Mouse (Mus musculus): ENCODE data around the gene Ccdc136. TPM values are rescaled to one million over a fixed set of nuclear protein-coding genes. Genes with fewer than 3 reads are reported as not detected.

Gene Ccdc136
- total and polyA plus RNA-seq, 3 experiments: 0.22 TPM; not detected in 2

- peaks cover 0 to 11% of the 10 kb centered on the region in 2 experiments; a peak in 2 of 4 replicates for H3K36me3 ChIP-seq (ENCODE audit: control insufficient read depth in 1 of 2, insufficient read depth in 2 of 2, low read length in 2 of 2)
- no peak overlapping the region for H3K4me3 ChIP-seq (ENCODE audit: control insufficient read depth in 1 of 2, insufficient read depth in 1 of 2, low read depth in 2 of 2, low read length in 2 of 2)
- H3K27ac ChIP-seq (ENCODE audit: control insufficient read depth, low read depth, low read length): no peak overlapping the region
- H3K79me2 ChIP-seq (ENCODE audit: control insufficient read depth, insufficient read depth, low read length, poor library complexity): no peaks in the 10 kb centered on the region
- no peaks in the 10 kb centered on the region for H3K9me3 ChIP-seq (replicated peaks; ENCODE audit: insufficient read depth, low read length)
- no peak for DNase-seq (ENCODE audit: low read depth, low spot score)
- no peaks in the 10 kb centered on the region for H3K27me3 ChIP-seq (ENCODE audit: control insufficient read depth in 1 of 2, insufficient read depth in 2 of 2, low read length in 2 of 2)
- no peak for TF ChIP-seq TCF12 (IDR thresholded peaks at IDR 0.05; ENCODE audit: low read depth, low read length)
- TF ChIP-seq RAD21 (IDR thresholded peaks at IDR 0.05; ENCODE audit: low read depth, low read length): no peak
- no peak for TF ChIP-seq MYC (IDR thresholded peaks at IDR 0.05; ENCODE audit: low read depth, low read length)
- no peak for TF ChIP-seq POLR2A (IDR thresholded peaks at IDR 0.05; ENCODE audit: control insufficient read depth in 1 of 2, insufficient read depth in 1 of 2, low read depth in 1 of 2, low read length in 2 of 2, poor library complexity in 1 of 2)
- TF ChIP-seq JUND (IDR thresholded peaks at IDR 0.05; ENCODE audit: low read depth, low read length): no peak
- TF ChIP-seq NRF1 (IDR thresholded peaks at IDR 0.05; ENCODE audit: insufficient read depth, low read depth, low read length, poor library complexity, severe bottlenecking): no peak
- TF ChIP-seq HCFC1 (IDR thresholded peaks at IDR 0.05; ENCODE audit: low read depth, low read length): no peak
- no peak for TF ChIP-seq MEF2A (IDR thresholded peaks at IDR 0.05; ENCODE audit: extremely low read depth, insufficient replicate concordance, low read depth, low read length, poor library complexity, severe bottlenecking)
- no peak for TF ChIP-seq GABPA (IDR thresholded peaks at IDR 0.05; ENCODE audit: low read depth, low read length)
- TF ChIP-seq GATA1 (IDR thresholded peaks at IDR 0.05; ENCODE audit: low read depth, low read length): no peak
- no peak for TF ChIP-seq RCOR1 (IDR thresholded peaks at IDR 0.05; ENCODE audit: low read depth, low read length)
- peaks cover 3 to 12% of the 10 kb centered on the region in 2 experiments for H3K4me1 ChIP-seq (ENCODE audit: control insufficient read depth in 1 of 2, insufficient read depth in 2 of 2, low read length in 2 of 2)
- H3K9ac ChIP-seq (ENCODE audit: control insufficient read depth, low read depth, low read length, poor library complexity, severe bottlenecking): no peak overlapping the region
Observed at GRCm38 (mm10) chr6:29379954-29380353, 16.2 kb upstream of the Ccdc136 start.

- no peak overlapping the region for H3K9ac ChIP-seq (ENCODE audit: control insufficient read depth, low read depth, low read length, poor library complexity, severe bottlenecking)
- peaks cover 0 to 13% of the 10 kb centered on the region in 2 experiments; a peak in 2 of 4 replicates for H3K36me3 ChIP-seq (ENCODE audit: control insufficient read depth in 1 of 2, insufficient read depth in 2 of 2, low read length in 2 of 2)
- DNase-seq (ENCODE audit: low read depth, low spot score): no peak
- no peak overlapping the region for H3K27ac ChIP-seq (ENCODE audit: control insufficient read depth, low read depth, low read length)
- peaks cover 3 to 14% of the 10 kb centered on the region in 2 experiments for H3K4me1 ChIP-seq (ENCODE audit: control insufficient read depth in 1 of 2, insufficient read depth in 2 of 2, low read length in 2 of 2)
- H3K79me2 ChIP-seq (ENCODE audit: control insufficient read depth, insufficient read depth, low read length, poor library complexity): no peaks in the 10 kb centered on the region
- TF ChIP-seq CHD2 (IDR thresholded peaks at IDR 0.05; ENCODE audit: low read length) (no peak), POLR2AphosphoS5 (IDR thresholded peaks at IDR 0.05; ENCODE audit: borderline replicate concordance, low read depth, low read length) (no peak), USF1 (IDR thresholded peaks at IDR 0.05; ENCODE audit: low read depth, low read length) (no peak), ZNF384 (IDR thresholded peaks at IDR 0.05; ENCODE audit: low read depth, low read length) (no peak), HCFC1 (IDR thresholded peaks at IDR 0.05; ENCODE audit: low read depth, low read length) (no peak), TAL1 (IDR thresholded peaks at IDR 0.05; ENCODE audit: low read length) (no peak), UBTF (IDR thresholded peaks at IDR 0.05; ENCODE audit: borderline replicate concordance, insufficient read depth, low read depth, low read length) (no peak), GABPA (IDR thresholded peaks at IDR 0.05; ENCODE audit: low read depth, low read length) (no peak), BHLHE40 (IDR thresholded peaks at IDR 0.05; ENCODE audit: borderline replicate concordance, low read depth, low read length) (no peak), GATA1 (IDR thresholded peaks at IDR 0.05; ENCODE audit: low read depth, low read length) (no peak), KAT2A (conservative IDR thresholded peaks at IDR 0.05; ENCODE audit: low read depth, low read length) (no peak), SMC3 (IDR thresholded peaks at IDR 0.05; ENCODE audit: low read depth, low read length) (no peak), MYB (IDR thresholded peaks at IDR 0.05; ENCODE audit: low read depth, low read length) (no peak)
- no peaks in the 10 kb centered on the region for H3K9me3 ChIP-seq (replicated peaks; ENCODE audit: insufficient read depth, low read length)
- no peak overlapping the region for H3K4me3 ChIP-seq (ENCODE audit: control insufficient read depth in 1 of 2, insufficient read depth in 1 of 2, low read depth in 2 of 2, low read length in 2 of 2)
- no peaks in the 10 kb centered on the region for H3K27me3 ChIP-seq (ENCODE audit: control insufficient read depth in 1 of 2, insufficient read depth in 2 of 2, low read length in 2 of 2)
Observed at GRCm38 (mm10) chr6:29382442-29382841, 13.7 kb upstream of the Ccdc136 start.
